Mouse (Mus musculus): ENCODE measurements around the gene Gm49673. TPM values are rescaled to one million over a fixed set of nuclear protein-coding genes. Genes with fewer than 3 reads are reported as not detected.
"Not testable (repeated sequence)": the region's sequence is repeated elsewhere in the genome, so short reads cannot be mapped to it uniquely, and the experiment has no call there.

The Gm49673 gene
- polyA plus RNA-seq, 1 experiment from 2014 or later = not detected

GRCm38 (mm10) chr17:8039916-8040635 lies 107.5 kb downstream of the Gm49673 start:
- not testable (repeated sequence) for H3K27ac ChIP-seq; H3K4me3 ChIP-seq (ENCODE audit: inconsistent target); H3K36me3 ChIP-seq (ENCODE audit: inconsistent target); H3K79me2 ChIP-seq (ENCODE audit: inconsistent target)
- no CpG with 5 or more reads among the region's 12 CpGs for WGBS (ENCODE audit: missing documents)

GRCm38 (mm10) chr17:8036976-8037375 lies 110.6 kb downstream of the Gm49673 start:
- H3K79me2 ChIP-seq (ENCODE audit: inconsistent target); H3K27ac ChIP-seq; H3K36me3 ChIP-seq (ENCODE audit: inconsistent target); H3K4me3 ChIP-seq (ENCODE audit: inconsistent target): not testable (repeated sequence)
- no CpG with 5 or more reads among the region's 6 CpGs for WGBS (ENCODE audit: missing documents)

Other genes starting within 250 kb of the Gm49673 start
- 3.7 to 11.7 TPM (median 5.6 TPM) in 3 replicates for gene Tagap, start 221.8 kb downstream of the Gm49673 start, polyA plus RNA-seq (2018)
- gene Rsph3a, start 202.2 kb downstream of the Gm49673 start, polyA plus RNA-seq (2018) = 13.6 to 21.3 TPM (median 18.8 TPM) in 3 replicates
- gene Rnaset2a, start 309 bp upstream of the Gm49673 start, polyA plus RNA-seq (2018) = 52.0 to 123 TPM (median 66.9 TPM) in 3 replicates
- gene Fgfr1op, start 17.7 kb upstream of the Gm49673 start, polyA plus RNA-seq (2018) = 5.7 to 11.6 TPM (median 6.5 TPM) in 3 replicates
- gene Ccr6, start 88.3 kb upstream of the Gm49673 start, polyA plus RNA-seq (2018) = not detected in 3 replicates
- gene Mpc1, start 135.1 kb upstream of the Gm49673 start, polyA plus RNA-seq (2018) = 257 to 456 TPM (median 376 TPM) in 3 replicates
- gene Sft2d1, start 163.3 kb upstream of the Gm49673 start, polyA plus RNA-seq (2018) = 85.8 to 210 TPM (median 182 TPM) in 3 replicates
- gene Prr18, start 189.7 kb upstream of the Gm49673 start, polyA plus RNA-seq (2018) = 0.10 to 0.25 TPM (median 0.14 TPM) in 3 replicates
- gene T2, start 208.2 kb upstream of the Gm49673 start, polyA plus RNA-seq (2018) = not detected in 3 replicates